Mouse (Mus musculus): ENCODE results near the gene Hnrnph3.

Gene Hnrnph3

DNA sequence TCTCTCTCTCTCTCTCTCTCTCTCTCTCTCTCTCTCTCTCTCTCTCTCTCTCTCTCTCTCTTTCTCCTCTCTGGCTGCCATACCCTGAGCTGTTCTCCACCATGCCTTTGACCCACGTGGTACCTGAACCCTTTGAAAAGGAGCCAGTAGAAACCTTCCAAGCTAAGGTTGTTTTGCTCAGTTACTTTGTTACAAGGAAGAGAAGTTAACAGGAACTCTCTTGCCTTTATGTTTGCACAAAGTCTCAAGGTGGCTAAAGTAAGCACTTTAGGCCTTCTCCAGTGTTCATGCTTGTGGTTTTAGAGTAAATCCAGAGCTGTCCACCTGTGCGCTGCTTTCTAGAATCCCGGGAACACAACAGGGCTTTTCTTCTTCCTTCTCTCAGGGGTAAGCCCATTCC is 8.2 kb upstream of the Hnrnph3 start:
- no peak for DNase-seq (ENCODE audit: low spot score in 2 of 2)

DNA sequence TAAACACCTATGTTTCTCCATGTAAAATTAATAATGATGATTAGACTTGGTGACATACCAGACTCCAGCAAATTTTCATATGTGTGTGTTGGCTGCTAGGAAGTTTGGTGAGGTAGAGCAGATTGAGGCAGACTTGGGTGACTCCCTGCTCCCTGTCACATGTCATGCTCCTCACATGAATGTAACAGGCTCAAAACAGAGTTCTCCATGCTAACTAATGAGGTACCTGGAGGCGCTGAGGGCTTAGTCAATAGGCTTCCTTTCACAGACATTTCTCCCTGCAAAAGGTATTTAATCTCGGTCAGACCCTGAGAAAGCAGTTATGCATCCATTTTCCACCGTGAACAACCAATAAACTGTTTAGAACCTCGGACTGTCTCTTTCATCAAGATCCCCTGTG is 4.4 kb upstream of the Hnrnph3 start:
- no peak for DNase-seq (ENCODE audit: low spot score in 2 of 2)

DNA sequence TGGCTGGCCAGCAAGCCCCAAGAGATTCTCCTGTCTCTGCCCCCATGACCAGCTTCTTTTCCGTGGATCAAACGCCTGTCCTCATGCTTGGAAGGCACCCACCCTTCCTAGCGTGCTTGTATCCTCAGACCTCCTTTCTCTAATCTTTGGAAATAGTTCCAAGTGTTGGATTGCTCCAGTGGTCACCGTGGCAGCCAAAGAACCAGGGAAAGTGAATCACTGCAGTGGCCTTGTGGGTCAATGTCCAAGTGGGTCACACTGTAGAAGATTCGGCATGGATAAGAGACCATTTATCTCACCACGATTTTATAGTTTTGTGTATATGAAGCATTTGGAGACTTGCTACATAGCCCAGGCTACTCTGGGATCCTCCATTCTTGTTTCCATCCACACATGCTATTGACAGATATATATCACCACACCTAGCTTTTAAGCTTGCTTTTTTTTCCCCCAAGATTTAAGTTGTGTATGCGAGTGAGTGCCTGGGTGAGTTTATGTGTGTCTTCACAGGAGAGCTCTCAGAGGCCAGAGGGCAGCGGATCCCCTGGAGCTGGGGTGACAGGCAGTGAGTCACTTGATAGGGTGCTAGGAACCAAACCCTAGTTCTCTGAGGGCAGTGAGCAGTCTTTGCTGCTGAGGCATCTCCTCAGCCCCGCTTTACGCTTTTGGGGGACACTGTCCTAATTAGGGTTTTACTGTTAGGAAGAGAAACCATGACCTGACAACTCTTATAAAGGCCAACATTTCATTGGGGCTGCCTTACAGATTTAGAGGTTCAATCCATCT is 3.6 kb upstream of the Hnrnph3 start:
- no peak for DNase-seq (ENCODE audit: low spot score in 2 of 2)

GRCm38 (mm10) chr10:63026795-63027160 is 2.8 kb upstream of the Hnrnph3 start:
- no peak for DNase-seq (ENCODE audit: low spot score in 2 of 2)

- no peak for DNase-seq (ENCODE audit: low spot score in 2 of 2)
Observed at GRCm38 (mm10) chr10:63026156-63026794, 2.3 kb upstream of the Hnrnph3 start.

GRCm38 (mm10) chr10:63025491-63026011 is 1.5 kb upstream of the Hnrnph3 start:
- DNase-seq (ENCODE audit: low spot score in 2 of 2): no peak

DNA sequence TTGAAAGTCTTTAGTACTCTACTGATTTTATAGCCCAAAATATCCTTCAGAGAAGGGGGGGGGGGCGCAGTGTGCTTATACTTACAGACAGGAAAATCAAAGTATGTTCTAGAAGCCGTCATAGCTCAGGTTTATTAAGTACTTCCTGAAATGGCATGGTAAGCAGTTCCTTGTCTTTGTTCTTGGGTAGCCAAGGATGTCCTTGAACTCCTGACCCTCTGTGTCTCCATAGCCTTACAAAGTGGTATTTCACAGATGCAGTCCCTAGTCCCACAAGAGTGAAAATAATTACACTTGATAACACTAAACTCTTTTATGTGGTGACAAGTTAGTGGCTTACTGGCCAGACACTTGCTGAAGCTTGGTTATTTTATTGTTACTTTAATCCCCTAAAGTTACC is 999 bp upstream of the Hnrnph3 start:
- DNase-seq (ENCODE audit: low spot score in 2 of 2): peak in 1 of 2 experiments; percentile 8

DNA sequence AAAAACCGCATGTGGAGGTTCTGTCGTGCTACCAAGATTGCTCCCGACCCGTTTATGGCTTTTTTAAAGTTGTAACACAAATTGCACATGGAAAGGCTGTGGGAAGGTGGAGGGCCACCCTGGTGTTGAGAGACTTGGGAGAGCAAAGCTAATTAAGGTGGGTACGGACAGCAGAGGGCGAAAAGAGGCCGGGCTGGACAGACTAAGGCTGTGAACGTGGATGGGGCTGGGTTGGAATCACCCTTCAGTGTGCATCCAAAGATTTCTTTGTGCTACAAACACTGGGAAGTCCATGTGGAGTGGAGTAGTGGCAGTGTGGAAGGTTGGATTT is 528 bp upstream of the Hnrnph3 start:
- DNase-seq (ENCODE audit: low spot score in 2 of 2): no peak

DNA sequence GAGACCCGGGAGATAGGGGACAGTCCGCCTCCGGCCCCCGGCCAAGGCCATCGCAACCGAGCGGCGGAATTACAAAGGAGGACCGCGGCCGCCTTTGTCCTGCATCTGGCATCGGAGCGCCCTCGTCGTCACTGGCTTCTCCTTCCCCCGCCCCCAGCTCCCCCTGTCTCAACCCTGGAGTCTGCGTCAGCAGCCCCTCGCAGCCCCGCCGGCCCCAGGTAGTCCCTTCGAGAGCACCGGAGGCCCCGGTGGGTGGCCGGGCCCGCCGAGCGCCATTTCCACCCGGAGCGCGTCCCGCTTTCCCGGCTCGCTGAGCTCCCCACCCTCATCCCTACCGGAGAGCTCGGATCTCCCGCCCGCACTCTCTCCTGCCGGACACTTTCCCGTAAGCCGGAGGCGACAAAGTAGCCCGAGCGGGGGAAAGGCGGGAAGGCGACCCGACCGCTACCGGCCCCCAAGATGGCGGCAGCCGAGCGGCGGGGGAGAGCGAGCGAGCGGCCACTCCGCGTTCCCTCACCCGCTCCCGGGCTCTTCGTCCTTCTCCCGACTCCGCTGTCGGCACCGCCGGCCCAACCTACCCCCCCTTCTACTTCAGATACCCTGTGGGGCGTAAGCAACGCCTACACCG is 782 bp downstream of the Hnrnph3 start:
- peak; percentile 60 to 61 for DNase-seq (ENCODE audit: low spot score in 2 of 2)

GRCm38 (mm10) chr10:63022541-63023120 is 1.4 kb downstream of the Hnrnph3 start:
- DNase-seq (ENCODE audit: low spot score in 2 of 2): peak in 1 of 2 experiments; percentile 7

DNA sequence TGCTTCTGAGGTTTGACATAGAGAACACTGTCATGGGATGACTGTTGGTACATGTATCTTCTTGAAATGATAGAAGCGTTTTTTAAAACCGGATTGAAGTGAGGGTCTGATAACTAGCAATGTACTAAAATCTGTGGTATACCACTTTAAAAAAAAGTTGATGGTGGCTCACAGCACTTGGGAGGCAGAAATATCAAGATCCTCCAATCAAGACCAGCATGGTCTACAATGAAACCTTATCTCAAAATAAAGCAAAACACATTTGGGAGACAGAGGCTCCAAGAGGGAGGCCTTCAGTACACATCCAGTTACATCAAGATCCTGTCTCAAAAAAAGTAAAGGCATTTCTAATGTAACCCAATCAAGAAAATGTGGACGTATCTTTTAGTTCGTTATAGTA is 2.3 kb downstream of the Hnrnph3 start:
- DNase-seq (ENCODE audit: low spot score in 2 of 2): no peak

- DNase-seq (ENCODE audit: low spot score in 2 of 2): no peak
Observed at GRCm38 (mm10) chr10:63019304-63019703, 4.7 kb downstream of the Hnrnph3 start.

- no peak for DNase-seq (ENCODE audit: low spot score in 2 of 2)
Observed at GRCm38 (mm10) chr10:63014168-63014567, 9.8 kb downstream of the Hnrnph3 start.

- no peak for DNase-seq (ENCODE audit: low spot score in 2 of 2)
Observed at GRCm38 (mm10) chr10:63013476-63013875, 10.5 kb downstream of the Hnrnph3 start.

DNA sequence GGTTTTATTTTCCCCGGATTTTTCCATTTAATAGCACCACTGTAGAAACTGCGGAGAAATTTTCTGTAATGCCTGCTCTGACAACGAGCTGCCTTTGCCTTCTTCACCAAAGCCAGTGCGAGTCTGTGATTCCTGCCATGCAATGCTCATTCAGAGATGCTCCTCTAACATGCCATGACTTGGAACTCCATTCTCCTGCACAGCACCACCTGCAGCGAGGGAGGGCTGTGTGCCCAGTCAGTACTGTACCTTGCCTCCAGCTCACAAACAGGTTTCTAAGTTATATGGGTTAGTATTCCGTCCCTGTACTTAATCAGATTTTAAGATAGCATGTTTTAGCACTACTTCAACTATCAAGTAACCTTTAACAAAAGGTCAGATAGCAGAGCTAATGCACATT is 12.5 kb downstream of the Hnrnph3 start:
- no peak for DNase-seq (ENCODE audit: low spot score in 2 of 2)

- DNase-seq (ENCODE audit: low spot score in 2 of 2): no peak
Observed at GRCm38 (mm10) chr10:63010268-63010667, 13.7 kb downstream of the Hnrnph3 start.

DNA sequence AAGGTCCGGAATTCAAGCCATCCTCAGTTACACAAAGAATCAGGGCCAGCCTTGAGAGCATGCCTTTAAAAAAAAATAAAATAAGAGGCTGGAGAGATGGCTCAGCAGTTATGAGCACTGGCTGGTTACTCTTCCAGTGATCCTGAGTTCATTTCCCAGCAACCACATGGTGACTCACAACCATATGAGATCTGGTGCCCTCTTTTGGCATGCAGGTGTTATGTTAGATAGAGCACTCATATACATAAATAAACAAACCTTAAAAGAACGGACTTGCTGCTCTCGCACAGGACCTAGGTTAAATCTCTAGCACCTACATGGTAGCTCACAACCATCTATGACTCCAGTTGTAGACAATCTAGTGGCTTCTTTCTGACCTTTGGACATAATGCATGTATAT is 15.8 kb downstream of the Hnrnph3 start:
- no peak for DNase-seq (ENCODE audit: low spot score in 2 of 2)

- no peak for DNase-seq (ENCODE audit: low spot score in 2 of 2)
Observed at GRCm38 (mm10) chr10:63004556-63004955, 19.5 kb downstream of the Hnrnph3 start.

DNA sequence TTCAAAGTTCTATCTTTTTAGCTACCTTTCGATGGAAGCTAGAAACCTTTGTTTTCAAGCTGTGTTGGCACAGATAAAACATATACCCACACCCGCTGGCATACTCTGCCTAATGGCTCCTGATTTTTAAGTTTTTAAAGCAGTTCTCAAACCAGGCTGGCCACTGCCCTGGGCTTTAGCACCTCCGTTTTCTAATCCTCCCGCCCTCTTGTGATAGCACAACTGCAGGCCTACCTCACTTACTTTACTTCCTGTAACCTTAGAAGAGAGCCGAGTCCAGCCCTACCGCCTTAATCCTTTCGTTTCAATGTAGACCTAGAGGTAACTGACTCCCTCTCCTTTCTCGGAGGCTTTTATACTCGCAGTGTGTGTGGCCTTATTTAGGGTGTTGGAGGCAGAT is 20.8 kb downstream of the Hnrnph3 start:
- DNase-seq (ENCODE audit: low spot score in 2 of 2): no peak

DNA sequence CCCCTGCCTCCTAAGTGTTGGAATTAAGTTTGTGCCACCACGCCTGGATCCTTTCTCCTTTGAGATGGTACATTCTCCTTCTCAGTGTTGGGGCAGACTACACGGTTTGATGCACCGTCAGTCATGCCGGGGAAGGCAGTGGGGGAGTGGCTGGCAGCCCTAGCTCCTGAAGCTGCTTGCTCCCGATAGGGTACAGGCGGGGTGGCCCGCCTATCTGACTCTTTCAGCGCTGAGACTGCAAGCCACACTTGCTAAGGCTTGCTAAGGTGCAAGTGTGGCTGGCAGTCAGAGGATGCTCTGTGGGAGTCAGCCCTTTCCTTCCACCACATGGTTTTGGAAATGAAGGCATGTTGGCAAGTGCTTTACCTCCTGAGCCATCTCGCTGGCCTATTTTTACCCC is 23.4 kb downstream of the Hnrnph3 start:
- DNase-seq (ENCODE audit: low spot score in 2 of 2): no peak

- DNase-seq (ENCODE audit: low spot score in 2 of 2): no peak
Observed at GRCm38 (mm10) chr10:62993991-62994390, 30.0 kb downstream of the Hnrnph3 start.

GRCm38 (mm10) chr10:62990636-62991035 is 33.4 kb downstream of the Hnrnph3 start:
- DNase-seq (ENCODE audit: low spot score in 2 of 2): no peak

GRCm38 (mm10) chr10:62987341-62987740 is 36.7 kb downstream of the Hnrnph3 start:
- peak; percentile 24 to 45 for DNase-seq (ENCODE audit: low spot score in 2 of 2)

Data from natural killer cell, adult 2 months (primary cell).